Mouse (Mus musculus) hindbrain, embryonic 16.5 days (tissue): ENCODE measurements around the gene Xxylt1. TPM values are rescaled to one million over a fixed set of nuclear protein-coding genes. Genes with fewer than 3 reads are reported as not detected.
"Not testable (repeated sequence)": the region's sequence is repeated elsewhere in the genome, so short reads cannot be mapped to it uniquely, and the experiment has no call there.

Experiments
- ATAC-seq: fragments of 200-750 bp; cut with Nextera tagmentation; 2 replicates; pipeline ENCODE4 v1.8.0; 2017; ENCODE audit warnings: moderate TSS enrichment, moderate library complexity
- H3K27ac ChIP-seq: fragments of 300-500 bp; sonication (generic); 2 replicates; pipeline ENCODE4 v1.5.1; 2014; ENCODE audit warnings: low read depth, mild to moderate bottlenecking, control low read depth, low read length, moderate library complexity
- H3K27me3 ChIP-seq: fragments of 300-500 bp; sonication (generic); replicated peaks from 2 replicates; pipeline ENCODE4 v1.6.1; 2014; ENCODE audit warnings: low read length; ENCODE audit not compliant: control insufficient read depth, insufficient read depth
- H3K36me3 ChIP-seq: fragments of 300-500 bp; sonication (generic); 2 replicates; pipeline ENCODE4 v1.6.1; 2014; ENCODE audit warnings: mild to moderate bottlenecking, low read length, moderate library complexity, mixed read lengths; ENCODE audit not compliant: control insufficient read depth, insufficient read depth
- H3K4me1 ChIP-seq: fragments of 300-500 bp; sonication (generic); 2 replicates; pipeline ENCODE4 v1.6.1; 2014; ENCODE audit warnings: low read depth, low read length; ENCODE audit not compliant: control insufficient read depth, insufficient read depth
- H3K4me2 ChIP-seq: fragments of 300-500 bp; sonication (generic); 2 replicates; pipeline ENCODE4 v1.6.1; 2014; ENCODE audit warnings: mild to moderate bottlenecking, low read length, control low read depth, moderate library complexity
- H3K4me3 ChIP-seq: fragments of 300-500 bp; sonication (generic); 2 replicates; pipeline ENCODE4 v1.5.1; 2014; ENCODE audit warnings: mild to moderate bottlenecking, low read length, control low read depth, moderate library complexity
- H3K9ac ChIP-seq: fragments of 300-500 bp; sonication (generic); 2 replicates; pipeline ENCODE4 v1.6.1; 2014; ENCODE audit warnings: low read depth, mild to moderate bottlenecking, control low read depth, low read length, moderate library complexity
- H3K9me3 ChIP-seq: fragments of 300-500 bp; sonication (generic); 2 replicates; pipeline ENCODE4 v1.6.1; 2014; ENCODE audit warnings: mild to moderate bottlenecking, low read length, moderate library complexity; ENCODE audit not compliant: control insufficient read depth
- WGBS: fragments of 180-500 bp; shearing (Covaris S2); extraction: QIAGEN DNeasy Blood & Tissue Kit; methylation state at CpG from one replicate; pipeline ENCODE4 v1.1.7; 2014; 5-methylcytosine and 5-hydroxymethylcytosine counted together
- polyA plus RNA-seq: library from polyadenylated mRNA; unstranded; fragments of >200 nt; fragmentation: Nextera tagmentation; extraction: Ambion mirVana; gene quantifications from 2 replicates; pipeline ENCODE4 v1.2.1, GENCODE M21; 2015

Xxylt1 gene
- polyA plus RNA-seq, 1 experiment from 2014 or later, result 11.0 TPM

- Histone ChIP-seq H3K4me3 (no peak overlapping the region), H3K9ac (no peak overlapping the region), H3K36me3 (no peaks in the 10 kb centered on the region), H3K27me3 (no peaks in the 10 kb centered on the region), H3K4me2 (no peak overlapping the region), H3K27ac (no peak overlapping the region), H3K9me3 (no peaks in the 10 kb centered on the region), H3K4me1 (peaks cover 18% of the 10 kb centered on the region)
- WGBS, result 66% methylated on average over 7 of the region's 7 CpGs
- no peak for ATAC-seq
Measured at GRCm38 (mm10) chr16:31008326-31008725, 72.9 kb downstream of the Xxylt1 start.

DNA sequence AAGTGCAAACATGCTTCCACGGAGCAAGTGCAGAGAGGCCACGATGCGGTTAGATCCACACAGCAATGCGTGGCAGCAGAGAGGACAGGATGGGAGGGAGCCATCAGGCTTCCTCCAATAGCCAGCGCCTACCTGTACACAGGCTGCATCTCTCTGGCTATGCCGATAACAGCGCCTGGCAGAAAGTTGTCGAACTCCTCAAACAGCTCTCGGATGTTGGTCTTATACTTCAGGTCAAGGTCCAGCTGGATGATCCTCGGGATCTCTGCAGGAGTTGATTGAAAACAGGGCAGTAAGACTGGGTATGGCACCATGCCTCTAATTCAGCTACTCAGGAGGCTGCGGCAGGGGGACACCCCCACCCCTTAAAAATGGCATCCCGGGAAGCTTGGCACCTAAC is 73.7 kb downstream of the Xxylt1 start:
- H3K4me1 ChIP-seq, result peaks cover 24% of the 10 kb centered on the region
- H3K4me3 ChIP-seq, result no peak overlapping the region
- ATAC-seq, result no peak
- WGBS, result 90% methylated on average over 12 of the region's 12 CpGs
- no peaks in the 10 kb centered on the region for H3K36me3 ChIP-seq
- no peak overlapping the region for H3K27ac ChIP-seq
- H3K9me3 ChIP-seq, result no peaks in the 10 kb centered on the region
- H3K4me2 ChIP-seq, result no peak overlapping the region
- no peaks in the 10 kb centered on the region for H3K27me3 ChIP-seq
- H3K9ac ChIP-seq, result no peak overlapping the region

GRCm38 (mm10) chr16:31005693-31006092 is 75.5 kb downstream of the Xxylt1 start:
- Histone ChIP-seq H3K4me3 (no peak overlapping the region), H3K9me3 (no peaks in the 10 kb centered on the region), H3K27me3 (no peaks in the 10 kb centered on the region), H3K27ac (no peak overlapping the region), H3K4me1 (peaks cover 31% of the 10 kb centered on the region), H3K9ac (no peak overlapping the region), H3K36me3 (no peaks in the 10 kb centered on the region), H3K4me2 (no peak overlapping the region)
- no peak for ATAC-seq
- 54% methylated on average over 7 of the region's 7 CpGs for WGBS

- Histone ChIP-seq H3K36me3 (no peaks in the 10 kb centered on the region), H3K27me3 (no peaks in the 10 kb centered on the region), H3K9me3 (no peaks in the 10 kb centered on the region), H3K27ac (peak overlapping the region; percentile 26; the same call in 1 of the 2 replicates), H3K4me3 (no peak overlapping the region), H3K4me2 (no peak overlapping the region), H3K4me1 (peaks cover 31% of the 10 kb centered on the region), H3K9ac (no peak overlapping the region)
- 20% methylated on average over 2 of the region's 2 CpGs for WGBS
- peak; percentile 1; the same call in 1 of the 2 replicates for ATAC-seq
Measured at GRCm38 (mm10) chr16:31004321-31004682, 76.9 kb downstream of the Xxylt1 start.

DNA sequence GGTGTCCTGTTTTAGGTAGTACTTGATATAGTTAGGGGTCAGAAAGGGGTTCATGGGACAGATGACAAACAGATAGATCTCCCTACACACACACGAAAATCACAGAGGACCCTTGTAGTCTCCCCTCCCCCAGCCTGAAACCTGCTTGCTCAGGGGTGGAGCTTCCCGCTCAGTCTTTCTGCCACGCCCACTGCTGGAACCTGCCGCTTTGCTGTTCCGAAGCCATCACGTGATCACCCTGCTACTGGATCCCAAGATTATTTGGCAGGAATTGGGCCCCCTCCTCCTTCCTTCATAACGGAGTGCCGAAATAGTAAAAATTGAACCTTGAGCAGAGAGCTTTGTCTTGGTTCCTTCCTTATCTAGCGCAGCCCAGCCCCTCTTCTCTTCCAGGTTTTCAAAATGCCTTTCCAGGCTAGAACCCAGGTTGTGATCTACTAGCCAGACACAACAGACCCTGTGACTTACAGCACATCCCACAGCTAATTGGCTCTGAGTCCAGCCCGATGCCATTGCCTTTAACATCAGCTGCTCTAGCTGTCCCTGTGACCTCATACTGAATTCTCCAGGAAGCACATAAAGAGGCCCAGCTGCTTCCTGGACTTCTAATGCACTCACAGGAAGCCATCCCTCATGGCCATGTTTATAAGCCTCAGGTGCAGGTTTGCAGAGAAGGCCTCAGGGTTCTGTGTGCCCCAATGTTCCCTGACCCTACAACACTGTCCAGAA is 77.5 kb downstream of the Xxylt1 start:
- peak; percentile 28; the same call in 1 of the 2 replicates for ATAC-seq
- H3K27me3 ChIP-seq, H3K4me3 ChIP-seq, H3K36me3 ChIP-seq, H3K9ac ChIP-seq, H3K9me3 ChIP-seq: not testable (repeated sequence)
- Histone ChIP-seq H3K4me1 (peaks cover 29% of the 10 kb centered on the region), H3K4me2 (peak overlapping the region; percentile 5; the same call in 1 of the 2 replicates), H3K27ac (peak overlapping the region; percentile 26; the same call in 1 of the 2 replicates)
- 12% methylated on average over 10 of the region's 10 CpGs for WGBS

GRCm38 (mm10) chr16:31002926-31003325 is 78.3 kb downstream of the Xxylt1 start:
- Histone ChIP-seq H3K4me1 (peaks cover 23% of the 10 kb centered on the region), H3K36me3 (no peaks in the 10 kb centered on the region), H3K4me3 (no peak overlapping the region), H3K4me2 (no peak overlapping the region), H3K9ac (no peak overlapping the region), H3K27ac (peak overlapping the region; percentile 32), H3K27me3 (no peaks in the 10 kb centered on the region), H3K9me3 (no peaks in the 10 kb centered on the region)
- 50% methylated on average over 6 of the region's 6 CpGs for WGBS
- peak; percentile 65 for ATAC-seq

GRCm38 (mm10) chr16:31002117-31002516 is 79.1 kb downstream of the Xxylt1 start:
- Histone ChIP-seq H3K9me3 (no peaks in the 10 kb centered on the region), H3K36me3 (no peaks in the 10 kb centered on the region), H3K27me3 (no peaks in the 10 kb centered on the region), H3K4me2 (no peak overlapping the region), H3K27ac (peak overlapping the region; percentile 1; the same call in 1 of the 2 replicates), H3K9ac (no peak overlapping the region), H3K4me3 (no peak overlapping the region), H3K4me1 (peaks cover 23% of the 10 kb centered on the region)
- peak; percentile 63 for ATAC-seq
- 57% methylated on average over 6 of the region's 6 CpGs for WGBS

DNA sequence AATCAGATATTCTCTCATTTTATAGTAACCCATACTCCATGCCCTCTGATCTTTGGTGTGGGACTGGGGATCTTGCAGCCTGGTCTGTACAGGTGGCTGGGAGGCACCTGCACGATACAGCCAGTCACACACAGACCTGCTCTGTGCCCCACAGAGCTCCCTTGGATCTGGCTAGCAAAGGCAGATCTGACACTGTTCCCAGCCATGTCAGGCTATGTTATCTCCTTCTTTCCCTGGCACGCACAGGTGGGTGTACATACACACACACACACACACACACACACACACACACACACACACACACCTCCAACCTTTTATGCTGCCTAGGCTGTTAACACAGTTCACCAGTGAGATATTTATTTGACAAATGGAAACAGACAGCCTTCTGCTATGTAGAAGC is 82.5 kb downstream of the Xxylt1 start:
- Histone ChIP-seq H3K27ac (no peak overlapping the region), H3K36me3 (no peaks in the 10 kb centered on the region), H3K4me1 (peaks cover 16% of the 10 kb centered on the region), H3K27me3 (no peaks in the 10 kb centered on the region), H3K9ac (no peak overlapping the region), H3K4me3 (no peak overlapping the region), H3K4me2 (no peak overlapping the region), H3K9me3 (no peaks in the 10 kb centered on the region)
- ATAC-seq, result no peak
- WGBS, result 90% methylated on average over 1 of the region's 2 CpGs

GRCm38 (mm10) chr16:30998048-30998447 is 83.2 kb downstream of the Xxylt1 start:
- peaks cover 11% of the 10 kb centered on the region for H3K4me1 ChIP-seq
- H3K27me3 ChIP-seq, result no peaks in the 10 kb centered on the region
- no peaks in the 10 kb centered on the region for H3K36me3 ChIP-seq
- no peaks in the 10 kb centered on the region for H3K9me3 ChIP-seq
- H3K27ac ChIP-seq, result no peak overlapping the region
- 72% methylated on average over 2 of the region's 2 CpGs for WGBS
- no peak overlapping the region for H3K4me2 ChIP-seq
- H3K4me3 ChIP-seq, result no peak overlapping the region
- no peak overlapping the region for H3K9ac ChIP-seq
- no peak for ATAC-seq
